Mouse (Mus musculus): ENCODE measurements around the gene Slc35a1. TPM values are rescaled to one million over a fixed set of nuclear protein-coding genes. Genes with fewer than 3 reads are reported as not detected.

Slc35a1 gene
- polyA plus RNA-seq (2017; shearing (Covaris generic)) = 38.4 TPM

DNA sequence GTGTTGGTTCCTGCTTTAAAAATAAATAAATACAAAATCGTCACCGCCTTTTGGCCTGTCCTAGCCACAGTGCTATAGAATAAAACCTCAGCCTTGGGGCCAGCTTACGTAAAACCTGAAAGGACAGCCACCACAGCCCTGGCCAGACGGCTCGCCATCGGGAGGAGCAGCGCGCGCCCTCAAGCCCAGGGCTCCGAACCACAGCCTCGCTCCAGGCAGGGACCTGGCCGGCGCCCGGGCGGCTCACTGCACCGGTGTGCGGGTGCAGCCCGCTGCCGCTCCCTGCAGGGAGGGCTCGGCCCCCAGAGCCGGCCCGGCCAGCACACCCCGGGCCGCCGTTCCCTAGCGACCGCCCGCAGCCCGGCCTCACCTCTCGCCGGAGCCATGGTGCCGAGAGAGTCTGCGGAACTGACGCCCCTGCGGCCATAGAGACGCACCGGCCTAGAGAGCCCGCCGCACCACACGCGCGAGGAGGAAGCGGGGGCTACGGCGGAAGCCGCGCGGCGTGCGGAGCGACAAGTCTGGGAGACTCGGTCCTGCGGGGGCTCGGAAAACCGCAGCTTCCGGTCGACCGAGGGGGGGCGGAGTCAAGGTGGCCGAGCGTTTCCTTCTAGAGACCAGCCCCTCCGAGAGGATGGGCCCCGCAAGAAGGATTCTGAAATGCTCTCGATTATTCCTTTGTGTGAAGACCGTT, at the start of gene Slc35a1:
Gene Slc35a1 (minus strand): TSS at position 565 of the 694 bp plus-strand sequence.

GRCm38 (mm10) chr4:34729851-34730341, 42.7 kb upstream of the Slc35a1 start, which contains the start of gene Cfap206:
TSS of gene Cfap206 (minus strand) at chr4:34730206.

GRCm38 (mm10) chr4:34614630-34615094, 72.6 kb downstream of the Slc35a1 start, which contains the start of the genes Orc3 and Rars2:
TSS of gene Orc3 (minus strand) at chr4:34614944.
TSS of gene Rars2 (plus strand) at chr4:34614957.

Other genes with a start within 250 kb of the Slc35a1 start
- gene Akirin2, start 136.5 kb downstream of the Slc35a1 start, polyA plus RNA-seq (2017; shearing (Covaris generic)) = 3.9 TPM
- 122 TPM for gene Orc3, start 72.5 kb downstream of the Slc35a1 start, polyA plus RNA-seq (2017; shearing (Covaris generic))
- gene Rars2, start 72.5 kb downstream of the Slc35a1 start, polyA plus RNA-seq (2017; shearing (Covaris generic)) = 61.8 TPM
- gene Cfap206, start 42.8 kb upstream of the Slc35a1 start, polyA plus RNA-seq (2017; shearing (Covaris generic)) = not detected
- not detected for gene Gm136, start 68.8 kb upstream of the Slc35a1 start, polyA plus RNA-seq (2017; shearing (Covaris generic))
- 65.5 TPM for gene Smim8, start 91.0 kb upstream of the Slc35a1 start, polyA plus RNA-seq (2017; shearing (Covaris generic))
- 21.3 TPM for gene Zfp292, start 195.5 kb upstream of the Slc35a1 start, polyA plus RNA-seq (2017; shearing (Covaris generic))
- gene Cga, start 206.3 kb upstream of the Slc35a1 start, polyA plus RNA-seq (2017; shearing (Covaris generic)) = not detected

Measured in inflammation-experienced regulatory T-cells, adult 16 weeks (primary cell).